9 mouse cellular contexts compared by ENCODE assay signal in the genomic region with DNA sequence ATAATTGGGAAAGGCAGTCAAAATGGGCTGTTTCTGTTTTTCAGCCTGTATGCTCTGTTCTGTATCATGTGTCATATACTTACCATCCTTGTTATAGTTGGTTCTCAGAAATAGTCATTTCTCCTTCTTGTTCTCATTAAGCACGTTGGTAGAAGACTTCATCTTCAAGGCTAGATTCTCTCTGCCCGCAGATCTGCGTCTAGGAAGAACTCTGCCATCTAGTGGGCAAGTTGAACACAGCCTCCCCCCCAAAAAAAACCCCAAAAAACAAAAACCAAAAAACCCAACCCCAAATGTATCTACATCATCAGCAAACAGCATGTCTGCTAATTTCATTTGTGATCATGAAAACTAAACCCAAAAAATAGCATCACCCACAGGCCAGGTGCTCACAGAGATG. TPM values are rescaled to one million over a fixed set of nuclear protein-coding genes. Genes with fewer than 3 reads are reported as not detected.
DNase-seq lines count a peak whose midpoint lies in the region; ATAC-seq and TF ChIP-seq lines count a peak whose summit lies in the region.
"Had no signal": no experiment of that assay in that cellular context is flagged by ENCODE, and none has a peak within 500 bp of the region (broad histone marks: within the 10 kb centered on the region; RNA-seq: fewer than 3 reads in every experiment).

No protein-coding gene starts in this region.

- H3K36me3 ChIP-seq in heart, adult 2 months (ENCODE audit: control insufficient read depth, insufficient read depth, low read length) = no peaks in the 10 kb centered on the region
- H3K36me3 ChIP-seq in stomach, postnatal 0 days (ENCODE audit: control insufficient read depth, insufficient read depth, low read length) = peaks cover 3% of the 10 kb centered on the region

- no peaks in the 10 kb centered on the region for H3K79me2 ChIP-seq in heart, adult 2 months (replicated peaks; ENCODE audit: control insufficient read depth, insufficient read depth, low read length)

- H3K27ac ChIP-seq in heart, adult 2 months = no peak overlapping the region
- no peak overlapping the region for H3K27ac ChIP-seq in cortical plate, adult 2 months (ENCODE audit: insufficient read depth, low read length)
- H3K27ac ChIP-seq in stomach, postnatal 0 days (replicated peaks) = no peak overlapping the region

- WGBS in heart, adult 2 months = 12% methylated on average over 3 of the region's 3 CpGs
- WGBS in stomach, postnatal 0 days = 13% methylated on average over 3 of the region's 3 CpGs

- H3K9ac ChIP-seq in heart, adult 2 months (ENCODE audit: low read depth, low read length) = no peak overlapping the region
- H3K9ac ChIP-seq in stomach, postnatal 0 days (ENCODE audit: low read length) = no peak overlapping the region

- H3K27me3 ChIP-seq in heart, adult 2 months (ENCODE audit: control insufficient read depth, insufficient read depth, low read length) = no peaks in the 10 kb centered on the region
- H3K27me3 ChIP-seq in stomach, postnatal 0 days (ENCODE audit: control insufficient read depth, insufficient read depth, low read length) = no peaks in the 10 kb centered on the region

- TF ChIP-seq CTCF in heart, adult 2 months (IDR thresholded peaks at IDR 0.05) = peak; percentile 82
- TF ChIP-seq CTCF in cortical plate, adult 2 months (IDR thresholded peaks at IDR 0.05; ENCODE audit: extremely low read depth, insufficient read depth, low read length) = peak; percentile 50
- peak; percentile 80 for TF ChIP-seq CTCF in stomach, postnatal 0 days (IDR thresholded peaks at IDR 0.05; ENCODE audit: low read depth)

- no peak overlapping the region for H3K4me2 ChIP-seq in stomach, postnatal 0 days (replicated peaks; ENCODE audit: low read depth)

- no peaks in the 10 kb centered on the region for H3K9me3 ChIP-seq in stomach, postnatal 0 days (ENCODE audit: control insufficient read depth, low read length)

- no peak overlapping the region for H3K4me3 ChIP-seq in heart, adult 2 months
- no peak overlapping the region for H3K4me3 ChIP-seq in cortical plate, adult 2 months (ENCODE audit: insufficient read depth, low read length)
- H3K4me3 ChIP-seq in stomach, postnatal 0 days (ENCODE audit: low read depth, low read length) = no peak overlapping the region

- TF ChIP-seq POLR2A in heart, adult 2 months (IDR thresholded peaks at IDR 0.05; ENCODE audit: insufficient read depth, low read depth, low read length) = no peak
- TF ChIP-seq POLR2A in cortical plate, adult 2 months (IDR thresholded peaks at IDR 0.05; ENCODE audit: extremely low read depth, insufficient read depth, low read length) = no peak

- DNase-seq in heart, adult 2 months = peak in 1 of 2 experiments; percentile 8
- no peak for DNase-seq in heart, postnatal 4 days
- peak; percentile 44 to 52 for DNase-seq in spleen, postnatal 36 days (ENCODE audit: low spot score in 2 of 2)
- DNase-seq in spleen, postnatal 14 days (ENCODE audit: low spot score in 2 of 2) = no peak
- no peak for DNase-seq in stomach, postnatal 0 days (ENCODE audit: low spot score)
- no peak for DNase-seq in left cerebral cortex, adult 9 months (ENCODE audit: low spot score in 2 of 2)
- DNase-seq in gastrocnemius, postnatal 36 days = no peak

- TF ChIP-seq EP300 in heart, adult 2 months (IDR thresholded peaks at IDR 0.05; ENCODE audit: insufficient read depth, low read depth, low read length) = no peak
- no peak for TF ChIP-seq EP300 in stomach, postnatal 0 days (optimal IDR thresholded peaks at IDR 0.05)

- no peak for ATAC-seq in stomach, postnatal 0 days (ENCODE audit: low FRiP score, low TSS enrichment)
- ATAC-seq: midbrain, embryonic 16.5 days had no signal

- intact Hi-C loops in heart, adult 2 months (cut with DNase I) = loop anchor here (1.0 to 10.0 kb wide), 2 partner anchors 54 to 215 kb away; no protein-coding TSS in a partner anchor
- intact Hi-C loops in gastrocnemius, postnatal 36 days (cut with DNase I) = loop anchor here (1.0 kb wide), 1 partner anchor 54 kb away; no protein-coding TSS in a partner anchor

- no peaks in the 10 kb centered on the region for H3K4me1 ChIP-seq in heart, adult 2 months (ENCODE audit: control insufficient read depth, insufficient read depth, low read length)
- no peaks in the 10 kb centered on the region for H3K4me1 ChIP-seq in cortical plate, adult 2 months (ENCODE audit: control insufficient read depth, insufficient read depth, low read length)
- no peaks in the 10 kb centered on the region for H3K4me1 ChIP-seq in stomach, postnatal 0 days (replicated peaks; ENCODE audit: control insufficient read depth, insufficient read depth)

RNA-seq across cellular contexts. Expression of a gene that starts 4.2 kb away (rescaled TPM):
- total RNA-seq in heart, adult 2 months (2021) = under 1 TPM; 0.16 to 0.43 TPM
- polyA plus RNA-seq in heart, adult 2 months (2012; rRNA removed) = 0.53 and 2.2 TPM in 2 replicates
- not detected for total RNA-seq in heart, postnatal 4 days (2021)
- 0.06 TPM in 1 of 2 replicates, not detected in the other for polyA plus RNA-seq in cortical plate, adult 2 months (2012; rRNA removed)
- 0.06 and 0.08 TPM in 2 replicates for polyA plus RNA-seq in stomach, postnatal 0 days (2015; fragmentation: Nextera tagmentation; extraction: Ambion mirVana)
- not detected for total RNA-seq in gastrocnemius, postnatal 36 days (2021)

RNA-seq across cellular contexts. Expression of a gene that starts 41.3 kb away (rescaled TPM):
- total RNA-seq in heart, adult 2 months (2021) = 10 to 100 TPM; 30.4 to 31.9 TPM
- 37.0 and 43.9 TPM in 2 replicates for polyA plus RNA-seq in heart, adult 2 months (2012; rRNA removed)
- 10 to 100 TPM; 25.2 to 27.3 TPM for total RNA-seq in heart, postnatal 4 days (2021)
- polyA plus RNA-seq in cortical plate, adult 2 months (2012; rRNA removed) = 41.5 and 41.8 TPM in 2 replicates
- 38.5 and 38.6 TPM in 2 replicates for polyA plus RNA-seq in stomach, postnatal 0 days (2015; fragmentation: Nextera tagmentation; extraction: Ambion mirVana)
- total RNA-seq in gastrocnemius, postnatal 36 days (2021) = 10 to 100 TPM; 25.3 to 27.3 TPM

RNA-seq across cellular contexts. Expression of a gene that starts 45.2 kb away (rescaled TPM):
- 1 to 10 TPM in 1 of 2 experiments, under 1 TPM in 1; 0.84 to 1.1 TPM for total RNA-seq in heart, adult 2 months (2021)
- polyA plus RNA-seq in heart, adult 2 months (2012; rRNA removed) = 1.3 and 1.4 TPM in 2 replicates
- 1 to 10 TPM; 2.8 to 3.3 TPM for total RNA-seq in heart, postnatal 4 days (2021)
- 1.6 and 1.9 TPM in 2 replicates for polyA plus RNA-seq in cortical plate, adult 2 months (2012; rRNA removed)
- 1.8 and 2.0 TPM in 2 replicates for polyA plus RNA-seq in stomach, postnatal 0 days (2015; fragmentation: Nextera tagmentation; extraction: Ambion mirVana)
- total RNA-seq in gastrocnemius, postnatal 36 days (2021) = under 1 TPM; 0.23 to 0.35 TPM

Comparison
In these comparisons a context has a peak if more than half of its experiments do, and no peak if none do; other contexts are left out.
1. DNase-seq: peak in spleen, postnatal 36 days (2 of 2); none in heart, postnatal 4 days (single experiment), spleen, postnatal 14 days (0 of 2), stomach, postnatal 0 days (single experiment), left cerebral cortex, adult 9 months (0 of 2) and gastrocnemius, postnatal 36 days (0 of 2).
2. Peak in every context shown above with its lines, with median percentiles within 50 percentile points of each other: CTCF ChIP-seq.